Mouse (Mus musculus) retina, postnatal 7 days (tissue): ENCODE measurements at regions not wholly inside any gene's neighbourhood (a gene's known extent, or its start where the extent isn't known, plus 50 kb on each side); places are given as distances from the start of the nearest gene placed in this dataset.

Source experiments
- DNase-seq: peaks from one replicate; pipeline ENCODE4 v3.0.0-alpha.2; 2012; ENCODE audit warnings: low read depth, low spot score

DNA sequence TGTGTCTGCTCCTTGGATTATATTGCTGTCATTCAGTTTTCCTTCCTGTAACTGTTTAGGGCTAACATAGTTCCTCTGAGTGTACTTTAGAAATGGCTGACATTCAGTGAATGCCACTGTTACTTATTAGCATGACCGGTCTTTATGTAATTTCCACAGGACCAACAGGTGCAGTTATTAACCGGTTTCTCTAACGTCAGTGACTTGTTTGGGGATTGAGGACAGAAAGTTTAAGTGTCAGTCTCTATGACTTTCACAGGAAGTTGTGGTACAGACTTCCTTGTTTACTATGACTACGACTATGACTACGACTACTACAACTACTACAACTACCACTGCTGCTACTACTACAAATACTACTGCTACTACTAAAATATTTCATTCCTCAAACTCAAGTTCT is 170.4 kb upstream of the Ptger4 start:
- no peak for DNase-seq

DNA sequence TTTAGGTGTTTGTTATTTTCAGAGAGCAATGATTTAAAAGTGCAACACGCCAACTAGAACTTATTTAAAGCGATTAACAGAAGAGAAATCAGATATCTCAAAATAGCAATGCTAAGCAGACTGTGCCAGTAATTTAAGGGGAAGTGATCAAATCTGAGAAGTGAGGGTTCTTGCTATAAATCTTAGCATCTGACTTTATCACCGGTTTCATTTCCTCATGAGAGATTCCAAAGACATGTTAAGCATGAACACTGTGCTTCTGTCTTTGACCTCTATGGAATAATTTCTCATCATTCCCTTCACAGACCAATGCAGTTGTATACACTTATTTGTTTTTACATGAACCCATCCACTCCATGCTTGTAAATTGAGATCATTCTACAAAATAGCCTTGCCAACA is 172.0 kb upstream of the Ptger4 start:
- no peak for DNase-seq

DNA sequence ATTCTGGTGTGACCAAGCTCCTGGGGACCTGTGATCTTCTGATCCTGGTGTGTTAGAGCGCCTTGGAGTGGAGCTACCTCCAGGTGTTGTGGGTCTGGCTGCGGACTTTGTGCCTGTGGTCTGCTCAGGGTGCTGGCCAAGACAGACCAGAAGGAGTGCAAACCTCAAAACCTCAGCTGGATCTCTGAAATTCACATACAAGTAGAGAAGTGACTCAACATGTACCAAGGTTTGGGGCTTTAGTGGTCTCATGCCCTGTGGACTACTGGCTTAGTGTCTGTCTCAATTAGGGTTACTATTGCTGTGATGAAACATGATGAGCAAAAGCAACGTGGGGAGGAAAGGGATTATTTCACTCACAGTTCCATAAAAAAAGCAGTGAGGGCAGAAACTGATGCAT is 182.7 kb upstream of the Ptger4 start:
- DNase-seq: no peak

DNA sequence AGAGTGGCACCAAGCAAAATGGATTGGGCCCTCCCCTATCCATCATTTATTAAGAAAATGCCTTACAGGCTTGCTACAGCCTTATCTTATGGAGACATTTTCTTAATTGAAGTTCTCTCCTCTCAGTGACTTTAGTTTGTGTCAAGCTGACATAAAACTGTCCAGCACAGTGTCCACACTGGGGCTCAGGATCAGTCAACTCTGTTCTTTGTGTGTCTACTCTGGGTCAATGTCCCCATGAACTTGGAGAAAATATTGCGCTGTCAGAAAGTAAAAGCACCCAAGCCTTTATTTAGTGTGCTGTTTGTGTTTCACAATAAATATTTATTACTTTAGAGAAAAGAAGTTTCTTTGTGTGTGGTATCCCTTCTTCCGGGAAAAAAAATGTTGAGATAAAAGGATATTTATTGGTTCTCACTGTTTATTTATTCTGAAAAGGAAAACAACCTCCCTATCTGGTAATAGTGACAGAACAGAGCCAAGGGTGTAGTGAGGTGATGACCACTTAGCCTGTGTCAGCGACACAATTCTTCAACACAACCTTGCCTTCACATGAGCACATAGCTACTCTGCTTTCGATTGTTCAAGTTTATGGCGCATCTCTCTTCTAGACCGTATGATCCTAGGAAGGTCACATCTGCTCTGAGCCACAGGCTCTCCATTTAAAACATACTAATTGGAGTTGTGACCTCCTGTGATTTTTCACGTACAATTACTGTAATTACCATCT is 183.5 kb upstream of the Ptger4 start:
- DNase-seq: no peak

DNA sequence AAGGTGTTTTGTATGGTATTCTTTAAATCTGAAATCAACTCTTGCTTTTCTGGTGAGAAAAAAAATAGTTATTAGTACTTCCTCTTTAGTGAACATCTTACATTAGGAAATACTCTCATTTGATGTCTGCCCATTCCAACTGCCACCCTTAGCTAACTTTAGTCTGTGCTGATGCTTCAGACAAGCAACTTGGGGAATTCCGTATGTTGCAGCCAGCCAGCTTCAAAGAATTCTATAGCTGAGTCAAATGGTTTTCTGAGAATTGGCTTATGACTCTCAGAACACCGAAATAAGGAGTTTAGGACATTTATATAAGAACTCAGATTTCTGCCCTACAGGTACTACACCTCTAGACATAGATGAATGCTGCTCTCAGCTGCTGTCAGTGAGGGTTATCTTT is 188.0 kb upstream of the Ptger4 start:
- no peak for DNase-seq

DNA sequence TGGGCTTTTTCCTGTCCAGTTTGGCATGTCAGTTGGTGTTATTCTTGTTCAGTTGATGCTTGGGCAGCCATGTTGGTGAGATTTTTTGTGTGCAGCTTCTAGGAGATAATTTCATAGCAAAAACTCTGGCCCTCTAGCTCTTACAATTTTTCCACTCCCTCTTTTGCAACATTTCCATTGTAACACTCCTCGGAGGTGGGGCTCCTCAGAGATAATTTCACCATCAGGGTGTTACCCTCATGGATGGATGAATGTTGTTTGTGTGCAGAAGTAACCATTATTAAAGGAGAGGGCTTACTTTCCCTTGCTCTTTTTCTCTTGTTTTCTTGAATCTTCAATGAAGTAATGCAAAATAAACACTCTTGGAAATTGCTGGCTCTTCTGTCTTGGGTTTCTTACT is 193.0 kb upstream of the Ptger4 start:
- no peak for DNase-seq

DNA sequence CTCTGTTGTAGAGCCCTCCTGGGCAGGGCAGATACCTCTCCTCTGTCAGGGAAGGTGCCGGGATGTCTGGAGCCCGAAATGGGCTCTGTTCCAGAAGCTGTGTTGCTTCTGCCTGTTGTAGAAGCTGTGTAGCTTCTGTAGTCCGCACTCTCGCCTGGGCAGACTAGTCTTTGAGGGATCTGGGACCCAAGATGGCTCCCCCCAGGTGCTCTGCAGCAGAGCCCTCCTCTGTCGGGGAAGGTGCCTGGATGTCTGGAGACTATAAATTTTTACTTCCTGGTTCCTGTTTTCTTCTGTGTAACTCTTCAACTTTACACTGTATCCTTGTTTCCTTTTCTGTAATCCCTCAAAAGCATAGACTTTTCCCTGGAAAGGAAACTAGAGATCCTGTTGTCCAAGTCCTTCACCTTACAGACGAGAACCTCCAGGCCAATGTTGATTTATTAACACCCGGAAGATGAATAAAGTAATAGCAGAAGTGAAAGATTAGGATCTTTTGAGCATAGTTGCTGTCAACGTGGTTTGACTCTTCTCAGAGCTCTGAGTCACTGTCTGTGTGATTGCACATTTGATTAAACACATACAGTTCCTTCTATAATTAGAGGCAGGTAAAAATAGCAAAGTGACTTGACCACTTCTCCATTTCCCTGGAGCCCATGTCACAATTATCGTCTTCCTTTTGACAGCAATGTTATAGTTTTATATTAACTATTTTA is 202.2 kb upstream of the Ptger4 start:
- no peak for DNase-seq

DNA sequence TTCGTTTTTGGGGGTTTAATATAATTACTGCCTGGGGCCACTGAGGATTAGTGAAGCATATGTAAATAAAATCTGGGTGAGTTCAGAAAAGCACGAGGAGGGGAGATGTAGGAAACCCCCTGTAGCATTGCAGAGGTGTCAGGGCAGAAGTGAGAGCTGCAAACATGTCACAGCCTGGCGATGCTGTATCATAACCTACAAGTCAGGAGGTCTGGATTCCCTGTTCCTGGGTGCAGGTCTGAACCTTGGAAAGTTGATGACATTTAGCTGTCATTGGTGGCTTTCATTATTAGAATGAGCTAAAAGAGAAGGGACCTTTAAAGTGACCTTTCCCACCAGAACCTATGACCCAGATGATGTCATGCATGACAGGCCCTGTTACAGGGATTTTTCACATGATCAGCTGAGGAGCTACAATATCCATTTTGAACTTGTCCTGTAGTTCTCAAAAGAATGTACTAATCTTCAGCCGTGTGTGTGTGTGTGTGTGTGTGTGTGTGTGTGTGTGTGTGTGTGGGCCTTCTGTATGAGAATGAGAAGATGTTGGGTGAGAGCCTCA is 202.8 kb upstream of the Ptger4 start:
- no peak for DNase-seq

DNA sequence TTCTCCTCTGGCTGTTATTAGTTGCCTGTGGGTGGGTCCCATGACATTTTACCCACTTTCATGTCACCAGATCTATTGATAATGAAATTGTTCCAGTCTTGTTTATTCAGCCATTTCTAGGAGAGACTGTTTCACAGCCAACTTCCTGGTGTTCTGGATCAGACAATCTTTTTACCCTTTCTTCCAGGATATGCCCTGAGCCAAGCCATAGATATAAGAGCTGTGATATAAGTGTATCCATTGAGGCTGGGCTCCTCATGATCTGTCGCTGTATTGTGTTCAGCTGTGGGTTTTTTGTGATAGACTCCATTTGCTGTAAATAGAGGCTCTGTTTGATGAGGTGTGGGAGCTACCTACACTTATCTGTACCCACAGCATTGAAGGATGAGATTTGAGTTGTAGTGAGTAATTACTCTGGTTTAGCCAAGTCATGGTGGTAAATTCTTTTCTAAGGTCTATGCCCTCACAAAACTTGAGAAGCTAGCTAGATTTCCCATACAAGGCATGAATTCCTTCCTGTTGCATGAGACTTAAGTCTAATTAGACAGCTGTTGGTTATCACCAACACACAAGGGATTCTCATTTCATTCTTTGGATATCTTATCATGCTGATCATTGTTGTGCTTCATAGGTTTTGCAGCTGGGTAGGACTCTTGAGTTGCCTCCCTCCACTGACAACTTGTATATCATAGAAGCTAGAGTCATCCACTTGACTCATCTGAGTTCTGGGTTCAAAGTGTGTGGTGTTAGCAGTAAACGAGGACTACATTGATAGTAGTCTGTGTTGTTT is 203.9 kb upstream of the Ptger4 start:
- DNase-seq: no peak

DNA sequence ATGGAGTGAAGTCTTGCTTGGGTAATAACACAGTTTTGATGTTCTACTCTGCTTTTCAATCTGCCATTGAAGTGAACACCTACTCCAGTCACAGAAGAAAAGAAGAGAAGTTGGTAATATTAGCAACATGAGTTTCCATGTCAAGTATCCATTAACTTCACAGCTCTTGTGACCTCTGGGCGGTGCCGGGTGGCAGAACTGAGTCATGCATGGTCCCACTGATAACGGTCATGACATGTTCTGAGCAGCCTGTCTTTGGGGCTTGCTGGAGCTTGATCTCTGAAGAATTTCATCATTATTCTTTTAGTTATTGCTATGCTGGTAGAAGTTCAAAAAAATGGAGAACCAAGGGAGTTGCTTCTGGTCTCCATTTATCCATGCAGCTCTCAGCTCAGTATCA is 215.1 kb upstream of the Ptger4 start:
- DNase-seq: no peak

DNA sequence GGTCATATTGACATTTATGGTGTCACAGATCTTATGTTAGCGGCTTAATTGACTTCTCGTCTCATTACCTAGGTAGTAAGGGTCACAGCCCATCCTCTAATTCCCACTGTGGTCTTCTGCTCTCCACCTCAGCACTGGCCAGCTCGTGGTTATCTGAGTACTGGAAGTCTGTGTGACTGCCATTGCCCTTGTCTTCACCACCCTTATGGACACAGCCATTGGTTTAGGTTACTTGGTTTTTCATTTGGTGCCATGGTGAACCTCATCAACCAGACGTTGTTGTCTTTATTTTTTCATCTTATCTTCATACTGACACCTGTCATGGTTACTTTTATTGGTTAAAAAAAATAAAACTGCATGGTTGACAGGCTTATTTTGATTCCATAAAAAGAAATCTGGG is 215.6 kb upstream of the Ptger4 start:
- DNase-seq: no peak

DNA sequence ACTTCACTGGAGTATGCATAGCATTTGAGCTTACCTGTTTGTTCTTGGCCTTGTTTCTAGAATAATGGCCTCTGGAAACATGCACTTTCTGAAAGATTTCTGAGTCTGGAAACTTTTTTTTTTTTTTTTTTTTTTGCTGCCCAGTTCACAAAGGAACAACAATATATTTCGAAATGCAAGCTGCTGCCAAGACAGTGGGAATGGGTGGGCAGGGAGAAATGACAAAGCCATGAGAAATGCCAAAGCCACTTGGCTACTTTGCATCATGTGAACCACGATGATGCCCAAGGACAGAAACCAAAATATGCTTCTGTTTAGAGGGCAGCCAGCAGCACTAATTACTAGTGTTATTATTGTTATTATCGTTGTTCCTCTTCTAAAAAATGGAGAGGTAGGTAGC is 218.7 kb upstream of the Ptger4 start:
- DNase-seq: no peak

DNA sequence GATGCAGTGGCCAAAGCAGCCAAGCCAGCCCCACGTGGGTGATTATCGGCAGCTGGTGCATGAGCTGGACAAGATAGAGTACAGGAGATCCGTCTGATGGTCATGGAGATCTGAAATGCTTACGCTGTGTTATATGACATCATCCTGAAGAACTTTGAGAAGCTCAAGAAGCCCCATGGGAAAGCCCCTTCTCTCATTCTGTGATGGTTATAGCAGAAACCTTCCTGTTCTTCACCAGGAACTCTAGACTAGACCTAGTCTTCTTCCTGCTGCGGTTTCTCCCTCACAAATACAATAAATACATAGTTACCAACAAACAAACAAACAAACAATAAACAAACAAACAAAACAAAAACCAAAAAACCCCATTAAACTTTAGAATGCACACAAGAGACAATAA is 220.7 kb upstream of the Ptger4 start:
- no peak for DNase-seq

DNA sequence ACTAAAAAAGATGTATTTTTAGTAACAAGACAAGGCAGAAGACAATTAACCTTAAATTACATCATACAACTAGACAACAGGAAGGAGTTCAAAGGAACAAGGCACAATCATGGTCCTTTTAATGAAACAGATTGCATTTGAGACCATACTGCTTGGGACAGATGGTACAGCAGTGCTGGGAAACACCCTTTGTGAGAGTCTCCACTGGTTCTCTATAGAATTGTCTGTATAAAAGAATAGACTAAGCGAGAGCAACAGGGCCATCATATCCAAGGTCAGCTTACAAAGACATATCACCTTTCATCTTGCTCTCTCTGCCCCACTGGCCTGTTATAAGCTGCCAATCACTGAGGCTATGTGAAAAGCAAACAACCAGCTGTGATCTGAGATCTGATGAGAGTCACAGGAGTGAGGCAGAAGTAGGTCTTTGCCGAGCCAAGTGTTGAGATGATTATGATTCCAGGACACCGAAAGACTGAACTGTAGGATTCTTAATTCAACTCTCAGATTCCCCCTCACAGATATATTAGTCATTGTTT is 224.6 kb upstream of the Ptger4 start:
- DNase-seq: no peak

DNA sequence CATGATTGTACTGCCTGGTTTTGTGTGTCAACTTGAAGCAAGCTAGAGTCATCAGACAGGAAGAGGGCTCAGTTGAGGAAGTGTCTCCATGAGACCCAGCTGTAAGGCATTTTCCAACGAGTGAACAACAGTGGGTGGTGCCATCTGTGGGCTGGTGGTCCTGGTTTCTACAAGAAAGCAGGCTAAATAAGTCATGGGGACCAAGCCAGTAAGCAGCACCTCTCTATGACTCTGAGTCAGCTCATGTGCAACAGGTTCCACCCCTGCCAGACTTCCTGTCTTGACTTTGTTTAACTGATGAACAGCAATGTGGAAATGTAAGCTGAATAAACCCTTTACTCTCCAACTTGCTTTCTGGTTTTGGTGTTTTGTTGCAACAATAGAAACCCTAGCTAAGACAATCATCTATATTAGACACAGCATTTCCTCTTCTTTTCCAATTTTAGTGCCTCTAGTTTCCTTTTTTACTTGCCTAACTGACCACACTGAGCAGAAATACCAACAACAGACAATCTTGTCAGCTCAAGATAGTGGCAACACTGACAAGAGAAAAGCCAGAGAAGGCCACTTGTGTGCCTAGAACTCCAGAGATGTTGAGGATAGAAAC is 231.5 kb upstream of the Ptger4 start:
- no peak for DNase-seq

DNA sequence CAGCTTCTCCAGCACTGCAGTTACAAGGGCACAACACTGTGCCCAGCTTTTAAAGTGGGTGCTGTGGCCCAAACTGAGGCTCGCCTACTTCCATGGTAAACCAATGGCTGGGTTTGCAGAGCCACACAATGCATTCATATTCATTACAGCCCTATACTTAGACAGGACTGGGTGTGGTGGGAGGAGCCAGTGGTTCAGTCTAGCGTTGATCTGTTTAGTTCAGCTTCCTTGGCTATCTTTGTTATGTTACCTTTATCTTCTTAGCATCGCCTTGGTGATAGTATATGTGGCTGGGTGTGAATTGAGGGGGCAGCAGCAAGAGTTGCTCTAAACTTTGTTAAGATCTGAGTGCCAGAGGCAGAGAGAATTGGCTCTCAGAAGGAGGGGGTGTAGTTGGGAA is 249.3 kb upstream of the Ptger4 start:
- no peak for DNase-seq

DNA sequence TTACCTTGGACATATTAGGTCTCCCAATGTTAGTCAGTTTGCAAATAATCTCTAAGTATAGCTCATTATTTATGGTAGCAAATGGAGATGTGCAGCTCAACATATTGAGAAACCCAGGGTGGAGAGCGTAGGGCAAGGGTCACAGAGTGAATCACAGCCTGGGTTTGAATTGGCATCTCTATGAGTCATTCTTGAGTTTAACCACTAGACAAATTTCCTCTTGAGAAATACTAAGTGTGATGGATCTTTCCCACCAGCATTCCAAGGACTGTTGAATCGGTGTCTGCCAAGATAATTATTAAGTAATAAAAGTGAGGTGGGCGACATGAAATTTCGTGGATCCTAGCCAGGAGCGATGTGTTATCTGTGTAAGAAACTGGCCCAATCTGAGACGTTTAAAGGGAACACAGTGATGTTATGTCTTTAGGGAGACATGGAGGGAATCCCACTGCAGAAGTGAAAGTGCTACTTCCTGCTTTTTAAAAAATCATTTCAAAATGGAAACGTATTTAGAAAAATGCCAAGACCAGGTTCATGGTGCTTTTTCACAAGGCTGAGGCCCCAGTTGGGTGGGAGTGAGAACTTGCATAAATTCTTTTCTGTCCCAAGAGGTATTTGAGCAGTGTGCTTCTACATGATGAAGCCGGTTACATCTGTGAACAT is 251.3 kb upstream of the Ptger4 start:
- DNase-seq: no peak

DNA sequence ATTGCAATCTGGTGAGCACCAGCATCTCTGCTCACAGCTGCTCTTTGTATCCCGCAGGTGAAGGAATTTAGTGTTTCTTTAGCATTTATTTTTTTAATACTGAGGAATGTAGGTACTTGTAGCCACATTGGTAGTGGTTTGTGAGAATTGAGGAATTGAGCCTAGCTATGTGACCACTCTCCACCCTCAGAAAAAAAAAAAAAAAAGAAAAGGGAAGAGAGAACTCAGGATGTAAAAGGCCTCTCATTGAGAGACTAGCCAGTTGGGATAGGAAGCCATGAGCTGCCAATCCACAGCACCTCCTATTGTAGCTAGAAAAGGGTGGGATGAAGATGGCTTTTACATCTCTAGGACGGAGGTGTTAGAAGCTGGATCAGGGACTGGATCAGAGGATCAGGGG is 252.0 kb upstream of the Ptger4 start:
- DNase-seq: no peak

DNA sequence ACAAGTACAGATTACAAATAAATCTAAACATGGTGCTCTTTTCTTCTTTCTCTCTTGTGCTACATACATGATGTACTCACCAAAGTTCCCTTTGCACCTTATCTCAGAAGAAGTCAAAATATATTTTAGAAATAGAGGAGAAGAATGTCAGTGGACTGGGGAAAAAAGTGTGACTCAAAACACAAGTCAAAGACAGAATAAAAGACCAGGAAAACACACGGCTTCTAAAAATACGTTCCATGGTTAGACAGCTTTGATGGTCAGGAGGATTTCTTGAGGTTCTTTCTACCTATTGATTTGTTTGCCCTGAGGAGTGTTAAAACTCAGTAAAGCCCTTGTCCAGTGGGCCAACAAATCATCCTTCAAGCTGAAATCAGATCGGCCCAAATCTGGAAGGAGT is 260.5 kb upstream of the Ptger4 start:
- no peak for DNase-seq

DNA sequence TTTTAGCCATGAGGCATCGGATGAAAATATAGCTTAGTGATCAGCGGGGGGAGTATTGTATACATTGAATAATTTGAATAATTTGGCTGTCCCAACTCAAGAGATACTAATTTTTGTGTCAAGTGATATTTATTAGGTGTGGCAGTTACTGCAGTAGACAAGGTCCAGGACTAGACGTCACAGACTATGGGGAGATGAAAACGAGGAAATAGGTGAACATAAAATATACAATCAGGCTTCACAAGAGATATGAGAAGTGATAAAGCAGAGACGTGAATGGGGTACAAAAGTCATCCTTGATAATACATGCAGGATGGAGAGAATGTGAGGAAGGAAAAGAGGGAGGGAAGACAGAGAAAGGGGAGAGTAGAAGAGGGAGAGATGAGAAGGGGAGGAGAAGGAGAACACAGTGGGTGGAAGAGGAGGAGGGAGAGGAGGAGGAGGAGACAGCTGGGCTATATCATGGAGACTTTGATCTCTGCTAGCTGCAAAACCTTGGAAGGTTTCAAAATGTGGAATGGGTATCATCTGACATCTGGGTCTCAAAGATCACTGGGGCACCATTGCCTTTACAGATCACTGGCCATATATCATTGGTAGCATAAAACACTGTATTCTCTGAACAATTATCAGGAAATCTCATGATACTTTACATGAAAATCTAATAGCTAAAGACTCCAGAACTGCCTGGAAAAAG is 263.0 kb upstream of the Ptger4 start:
- DNase-seq: no peak

DNA sequence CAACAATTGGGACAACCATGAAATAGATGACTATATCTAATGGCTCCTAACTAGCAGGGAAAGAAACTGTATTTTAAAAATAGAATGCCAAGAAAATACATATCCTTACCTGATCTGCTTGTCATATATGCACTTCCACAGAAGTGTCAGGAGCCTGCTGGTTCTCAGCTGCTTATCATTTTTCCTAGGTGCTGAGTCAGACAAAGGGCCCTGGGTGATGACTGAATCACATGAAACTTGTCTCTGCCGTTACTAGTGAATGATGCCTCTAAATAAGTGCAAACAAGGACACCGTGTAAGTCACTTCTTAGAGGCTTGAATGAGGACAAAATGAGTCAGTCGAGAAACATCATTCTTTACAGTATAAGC is 263.5 kb upstream of the Ptger4 start:
- no peak for DNase-seq
